Mouse (Mus musculus) ES-E14 (cell line): Measurements from ENCODE around the gene Unc5b. TPM values are rescaled to one million over a fixed set of nuclear protein-coding genes. Genes with fewer than 3 reads are reported as not detected.

Source experiments
- DNase-seq: peaks from one replicate; pipeline ENCODE4 v3.0.0-alpha.2; 2013; ENCODE audit warnings: low read depth, low spot score
- H3K27ac ChIP-seq: 2 replicates; pipeline ENCODE4 v1.5.1; 2012; ENCODE audit warnings: low read depth, mild to moderate bottlenecking, low read length, moderate library complexity, mixed read lengths; ENCODE audit not compliant: poor library complexity, insufficient read depth, severe bottlenecking
- H3K36me3 ChIP-seq: 2 replicates; pipeline ENCODE4 v1.6.1; 2012; ENCODE audit warnings: mild to moderate bottlenecking, low read length, moderate library complexity, mixed read lengths; ENCODE audit not compliant: control insufficient read depth, poor library complexity, insufficient read depth, severe bottlenecking
- H3K4me1 ChIP-seq, 2 experiments: fragments of 150-350 bp in 1 of 2; sonication (generic) in 1 of 2; 2 replicates each; pipeline ENCODE4 v1.6.1; 2012; ENCODE audit warnings: low read length in 2 of 2, mild to moderate bottlenecking in 1 of 2, mixed read lengths in 1 of 2; ENCODE audit not compliant: control insufficient read depth in 2 of 2, insufficient read depth in 2 of 2, poor library complexity in 1 of 2
- H3K4me3 ChIP-seq, 2 experiments: fragments of 150-350 bp in 1 of 2; sonication (generic) in 1 of 2; 2 replicates each; pipeline ENCODE4 v1.5.1; 2012; ENCODE audit warnings: low read length in 2 of 2, low read depth in 1 of 2, mild to moderate bottlenecking in 1 of 2, mixed read lengths in 1 of 2; ENCODE audit not compliant: insufficient read depth in 1 of 2, poor library complexity in 1 of 2, severe bottlenecking in 1 of 2
- H3K9ac ChIP-seq: 2 replicates; pipeline ENCODE4 v1.6.1; 2012; ENCODE audit warnings: low read depth, mild to moderate bottlenecking, low read length, mixed read lengths; ENCODE audit not compliant: poor library complexity, insufficient read depth, severe bottlenecking
- H3K9me3 ChIP-seq: fragments of 150-350 bp; sonication (generic); 2 replicates; pipeline ENCODE4 v1.6.1; 2012; ENCODE audit warnings: low read depth, mild to moderate bottlenecking, low read length; ENCODE audit not compliant: control insufficient read depth, insufficient read depth
- CHD2 ChIP-seq: IDR thresholded peaks from 2 replicates; pipeline ENCODE4 v1.6.1; 2014; ENCODE audit warnings: mild to moderate bottlenecking, low read depth, low read length, inconsistent platforms
- HCFC1 ChIP-seq: IDR thresholded peaks from 2 replicates; pipeline ENCODE4 v1.6.1; 2012; ENCODE audit warnings: low read length, inconsistent platforms, borderline replicate concordance; ENCODE audit not compliant: insufficient read depth
- MAFK ChIP-seq: IDR thresholded peaks from 2 replicates; pipeline ENCODE4 v1.6.1; 2014; ENCODE audit warnings: mild to moderate bottlenecking, low read depth, low read length, inconsistent platforms; ENCODE audit not compliant: insufficient read depth
- ZC3H11A ChIP-seq: IDR thresholded peaks from 2 replicates; pipeline ENCODE4 v1.6.1; 2012; ENCODE audit warnings: low read depth, mild to moderate bottlenecking, inconsistent platforms, low read length, borderline replicate concordance
- ZNF384 ChIP-seq: IDR thresholded peaks from 2 replicates; pipeline ENCODE4 v1.6.1; 2012; ENCODE audit warnings: low read depth, low read length, inconsistent platforms
- in situ Hi-C, 2 experiments: fragments of 600-800 bp; cut with MboI; formaldehyde crosslinking; loops; one replicate each; pipeline ENCODE4 v1.15.1; 2025; ENCODE audit warnings: low sequenced_read_pairs in 2 of 2, inconsistent platforms in 1 of 2; ENCODE audit not compliant: unreplicated experiment in 2 of 2
- total RNA-seq: library from RNA; depleted of rRNA; stranded (reverse); fragments of 300-350 nt; gene quantifications from 2 replicates; pipeline ENCODE4 v1.2.3, GENCODE M21; 2012

The Unc5b gene
- total RNA-seq, 1 experiment: 82.0 TPM

GRCm38 (mm10) chr10:60811792-60812525 lies 19.4 kb downstream of the Unc5b start:
- Histone ChIP-seq H3K36me3 (no peaks in the 10 kb centered on the region), H3K4me3 (peak overlapping the region; percentile 37 to 43), H3K27ac (0 out of 2 replicates have a peak overlapping the region, but pooled peaks have one; percentile 17), H3K9ac (no peak overlapping the region), H3K4me1 (peaks cover 12 to 58% of the 10 kb centered on the region in 2 experiments), H3K9me3 (no peaks in the 10 kb centered on the region)
- DNase-seq: no peak
- in situ Hi-C loops: no loop called here
- TF ChIP-seq MAFK: no peak
- no peak for TF ChIP-seq ZNF384
- no peak for TF ChIP-seq ZC3H11A
- TF ChIP-seq HCFC1: no peak
- no peak for TF ChIP-seq CHD2

DNA sequence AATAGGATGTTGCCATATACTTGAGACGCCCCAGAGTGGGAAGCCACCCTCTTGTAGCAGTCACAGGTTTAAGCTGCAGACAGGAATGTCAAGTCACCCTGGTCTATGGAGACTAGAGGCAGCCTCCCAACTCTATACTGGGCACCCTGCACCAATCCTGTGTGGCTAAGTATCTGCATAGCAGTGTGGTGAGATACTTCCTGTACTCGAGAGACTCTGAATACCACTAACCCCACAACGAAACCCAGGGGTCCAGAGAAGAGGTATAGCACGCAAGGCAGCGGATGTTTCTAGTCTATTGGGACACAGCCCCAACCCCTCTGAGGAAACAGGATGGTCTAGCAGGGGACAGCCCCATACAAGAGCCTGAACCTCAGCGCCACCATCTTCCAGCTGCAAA lies 22.9 kb downstream of the Unc5b start:
- Histone ChIP-seq H3K4me1 (peaks cover 3 to 50% of the 10 kb centered on the region in 2 experiments; a peak in 2 of 4 replicates), H3K4me3 (no peak overlapping the region), H3K27ac (no peak overlapping the region), H3K36me3 (no peaks in the 10 kb centered on the region; the same call in 1 of the 2 replicates), H3K9me3 (no peaks in the 10 kb centered on the region), H3K9ac (no peak overlapping the region)
- in situ Hi-C loops: no loop called here
- DNase-seq: no peak
- TF ChIP-seq MAFK (no peak), ZC3H11A (no peak), CHD2 (no peak), HCFC1 (no peak), ZNF384 (no peak)

- H3K4me1 ChIP-seq: peaks cover 3 to 50% of the 10 kb centered on the region in 2 experiments; a peak in 2 of 4 replicates
- DNase-seq: no peak
- no peaks in the 10 kb centered on the region for H3K9me3 ChIP-seq
- in situ Hi-C loops: no loop called here
- TF ChIP-seq ZC3H11A: no peak
- TF ChIP-seq ZNF384: no peak
- no peak for TF ChIP-seq CHD2
- TF ChIP-seq HCFC1: no peak
- no peak for TF ChIP-seq MAFK
- no peak overlapping the region for H3K27ac ChIP-seq
- no peaks in the 10 kb centered on the region; the same call in 1 of the 2 replicates for H3K36me3 ChIP-seq
- H3K9ac ChIP-seq: no peak overlapping the region
- no peak overlapping the region for H3K4me3 ChIP-seq
These were observed 23.7 kb downstream of the Unc5b start for GRCm38 (mm10) chr10:60807531-60808185.

DNA sequence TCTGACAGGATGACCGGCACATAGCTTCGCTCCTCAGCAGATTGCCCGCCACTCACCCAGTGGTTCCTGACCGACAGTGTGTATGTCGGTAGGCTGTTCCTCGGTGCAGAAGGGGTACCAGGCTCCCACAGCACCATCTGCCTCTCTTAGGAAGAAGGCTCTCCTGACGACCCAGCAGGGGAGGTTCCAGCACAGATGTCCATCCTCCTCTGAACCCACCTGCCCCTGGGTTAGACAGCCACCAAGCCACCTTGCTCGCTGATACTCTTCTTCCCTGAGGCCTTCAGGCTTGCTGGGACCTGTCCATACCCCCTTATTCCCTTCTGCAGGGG lies 25.2 kb downstream of the Unc5b start:
- no peak overlapping the region for H3K9ac ChIP-seq
- H3K27ac ChIP-seq: no peak overlapping the region
- TF ChIP-seq ZC3H11A: no peak
- TF ChIP-seq HCFC1: no peak
- TF ChIP-seq ZNF384: no peak
- TF ChIP-seq MAFK: no peak
- TF ChIP-seq CHD2: no peak
- no peaks in the 10 kb centered on the region; the same call in 1 of the 2 replicates for H3K36me3 ChIP-seq
- H3K4me3 ChIP-seq: no peak overlapping the region
- peaks cover 2 to 49% of the 10 kb centered on the region in 2 experiments; a peak in 3 of 4 replicates for H3K4me1 ChIP-seq
- no peaks in the 10 kb centered on the region for H3K9me3 ChIP-seq
- in situ Hi-C loops: no loop called here
- DNase-seq: no peak
